Mouse (Mus musculus) kidney, embryonic 15.5 days (tissue): ENCODE measurements around the gene Tgm1. TPM values are rescaled to one million over a fixed set of nuclear protein-coding genes. Genes with fewer than 3 reads are reported as not detected.
A peak's percentile ranks its signal among the peaks of the same experiment; 100 is the strongest.

Source experiments
- ATAC-seq: fragments of 200-750 bp; cut with Nextera tagmentation; replicated peaks from 2 replicates; pipeline ENCODE4 v1.8.0; 2017; ENCODE audit warnings: moderate TSS enrichment; ENCODE audit not compliant: low FRiP score
- H3K27ac ChIP-seq: fragments of 300-500 bp; sonication (generic); 2 replicates; pipeline ENCODE4 v1.5.1; 2015; ENCODE audit warnings: mild to moderate bottlenecking, inconsistent platforms
- H3K27me3 ChIP-seq: fragments of 300-500 bp; sonication (generic); 2 replicates; pipeline ENCODE4 v1.6.1; 2015; ENCODE audit warnings: inconsistent platforms
- H3K36me3 ChIP-seq: fragments of 300-500 bp; sonication (generic); 2 replicates; pipeline ENCODE4 v1.6.1; 2015; ENCODE audit warnings: inconsistent platforms
- H3K4me1 ChIP-seq: fragments of 300-500 bp; sonication (generic); 2 replicates; pipeline ENCODE4 v1.6.1; 2015; ENCODE audit warnings: inconsistent platforms
- H3K4me2 ChIP-seq: fragments of 300-500 bp; sonication (generic); 2 replicates; pipeline ENCODE4 v1.6.1; 2015; ENCODE audit warnings: moderate library complexity, mild to moderate bottlenecking, inconsistent platforms
- H3K4me3 ChIP-seq: fragments of 300-500 bp; sonication (generic); replicated peaks from 2 replicates; pipeline ENCODE4 v1.5.1; 2015; ENCODE audit warnings: mild to moderate bottlenecking, inconsistent platforms
- H3K9ac ChIP-seq: fragments of 300-500 bp; sonication (generic); 2 replicates; pipeline ENCODE4 v1.6.1; 2015; ENCODE audit warnings: mild to moderate bottlenecking, inconsistent platforms
- H3K9me3 ChIP-seq: fragments of 300-500 bp; sonication (generic); replicated peaks from 2 replicates; pipeline ENCODE4 v1.6.1; 2016; ENCODE audit warnings: inconsistent platforms
- WGBS: fragments of 180-500 bp; shearing (Covaris S2); methylation state at CpG from one replicate; pipeline ENCODE4 v1.1.7; 2015; ENCODE audit warnings: mixed read lengths; 5-methylcytosine and 5-hydroxymethylcytosine counted together
- polyA plus RNA-seq: library from polyadenylated mRNA; unstranded; fragments of >200 nt; fragmentation: Nextera tagmentation; extraction: Ambion mirVana; gene quantifications from 2 replicates; pipeline ENCODE4 v1.2.1, GENCODE M21; 2015

Tgm1 gene
- polyA plus RNA-seq, 1 experiment from 2014 or later, result 2.1 TPM

- H3K9ac ChIP-seq, result peak within 1 kb of the TSS; percentile 61
- peaks cover 46% of the 10 kb centered on the region for H3K36me3 ChIP-seq
- peak within 1 kb of the TSS; percentile 62 for H3K4me3 ChIP-seq
- peak within 1 kb of the TSS; percentile 59 for H3K4me2 ChIP-seq
- H3K27me3 ChIP-seq, result no peaks in the 10 kb centered on the region
- ATAC-seq, result peak; percentile 95
- 0% methylated on average over 39 of the region's 39 CpGs for WGBS
- H3K27ac ChIP-seq, result peak within 1 kb of the TSS; percentile 69
- H3K9me3 ChIP-seq, result no peaks in the 10 kb centered on the region
- peaks cover 17% of the 10 kb centered on the region for H3K4me1 ChIP-seq
These were observed 53.7 kb downstream of the Tgm1 start, which contains the start of gene Mdp1 for GRCm38 (mm10) chr14:55659960-55660573. Mdp1 (minus strand) TSS chr14:55660508.

- no peak for ATAC-seq
- Histone ChIP-seq H3K36me3 (peaks cover 35% of the 10 kb centered on the region), H3K4me1 (peaks cover 17% of the 10 kb centered on the region), H3K4me3 (no peak overlapping the region), H3K9me3 (no peaks in the 10 kb centered on the region), H3K4me2 (no peak overlapping the region), H3K9ac (no peak overlapping the region), H3K27me3 (no peaks in the 10 kb centered on the region), H3K27ac (no peak overlapping the region)
- 91% methylated on average over 5 of the region's 5 CpGs for WGBS
These were observed 55.7 kb downstream of the Tgm1 start for GRCm38 (mm10) chr14:55658011-55658410.

- Histone ChIP-seq H3K9me3 (no peaks in the 10 kb centered on the region), H3K4me3 (no peak overlapping the region), H3K27ac (no peak overlapping the region), H3K4me2 (no peak overlapping the region), H3K4me1 (peaks cover 17% of the 10 kb centered on the region), H3K27me3 (no peaks in the 10 kb centered on the region), H3K36me3 (peaks cover 27% of the 10 kb centered on the region), H3K9ac (no peak overlapping the region)
- no peak for ATAC-seq
- WGBS, result 87% methylated on average over 3 of the region's 3 CpGs
These were observed 56.8 kb downstream of the Tgm1 start for GRCm38 (mm10) chr14:55656935-55657334.

- no peak overlapping the region for H3K27ac ChIP-seq
- no peak overlapping the region for H3K4me3 ChIP-seq
- no peak overlapping the region for H3K4me2 ChIP-seq
- H3K27me3 ChIP-seq, result no peaks in the 10 kb centered on the region
- H3K9me3 ChIP-seq, result no peaks in the 10 kb centered on the region
- ATAC-seq, result no peak
- no peak overlapping the region for H3K9ac ChIP-seq
- WGBS, result 90% methylated on average over 7 of the region's 7 CpGs
- H3K4me1 ChIP-seq, result no peaks in the 10 kb centered on the region
- H3K36me3 ChIP-seq, result peaks cover 6% of the 10 kb centered on the region
These were observed 62.2 kb downstream of the Tgm1 start for GRCm38 (mm10) chr14:55651528-55651927.

Other genes starting within 250 kb of the Tgm1 start
- 127 and 130 TPM in 2 replicates for gene Dhrs4, start 235.2 kb downstream of the Tgm1 start, polyA plus RNA-seq
- 2.4 and 2.9 TPM in 2 replicates for gene Carmil3, start 223.3 kb downstream of the Tgm1 start, polyA plus RNA-seq
- 0.24 and 0.26 TPM in 2 replicates for gene Cpne6, start 203.5 kb downstream of the Tgm1 start, polyA plus RNA-seq
- gene Nrl, start 188.9 kb downstream of the Tgm1 start, polyA plus RNA-seq, result not detected in 2 replicates
- gene Pck2, start 173.7 kb downstream of the Tgm1 start, polyA plus RNA-seq, result 50.5 and 55.4 TPM in 2 replicates
- 89.2 and 93.0 TPM in 2 replicates for gene Dcaf11, start 153.9 kb downstream of the Tgm1 start, polyA plus RNA-seq
- 1.6 TPM in 2 replicates for gene A730061H03Rik, start 153.5 kb downstream of the Tgm1 start, polyA plus RNA-seq
- gene Fitm1, start 138.3 kb downstream of the Tgm1 start, polyA plus RNA-seq, result 4.2 and 6.1 TPM in 2 replicates
- gene Psme1, start 135.8 kb downstream of the Tgm1 start, polyA plus RNA-seq, result 147 and 153 TPM in 2 replicates
- gene Emc9, start 128.6 kb downstream of the Tgm1 start, polyA plus RNA-seq, result 6.8 and 7.4 TPM in 2 replicates
- gene Psme2, start 122.8 kb downstream of the Tgm1 start, polyA plus RNA-seq, result 248 and 261 TPM in 2 replicates
- gene Rnf31, start 122.2 kb downstream of the Tgm1 start, polyA plus RNA-seq, result 18.6 and 21.7 TPM in 2 replicates
- gene Irf9, start 110.4 kb downstream of the Tgm1 start, polyA plus RNA-seq, result 12.8 and 14.6 TPM in 2 replicates
- gene Rec8, start 95.9 kb downstream of the Tgm1 start, polyA plus RNA-seq, result 20.3 and 22.4 TPM in 2 replicates
- gene Ipo4, start 78.0 kb downstream of the Tgm1 start, polyA plus RNA-seq, result 97.4 and 115 TPM in 2 replicates
- 1.4 and 2.3 TPM in 2 replicates for gene Gm49378, start 76.0 kb downstream of the Tgm1 start, polyA plus RNA-seq
- 113 and 123 TPM in 2 replicates for gene Tm9sf1, start 70.1 kb downstream of the Tgm1 start, polyA plus RNA-seq
- 0.92 and 1.0 TPM in 2 replicates for gene Tssk4, start 63.7 kb downstream of the Tgm1 start, polyA plus RNA-seq
- 53.6 and 55.8 TPM in 2 replicates for gene Mdp1, start 53.4 kb downstream of the Tgm1 start, polyA plus RNA-seq
- gene Gmpr2, start 42.0 kb downstream of the Tgm1 start, polyA plus RNA-seq, result 68.2 and 72.6 TPM in 2 replicates
- 545 and 565 TPM in 2 replicates for gene Nedd8, start 41.8 kb downstream of the Tgm1 start, polyA plus RNA-seq
- 43.6 and 46.9 TPM in 2 replicates for gene Tinf2, start 32.1 kb downstream of the Tgm1 start, polyA plus RNA-seq
- gene Rabggta, start 8.3 kb upstream of the Tgm1 start, polyA plus RNA-seq, result 37.6 and 41.8 TPM in 2 replicates
- 94.5 and 94.7 TPM in 2 replicates for gene Dhrs1, start 31.8 kb upstream of the Tgm1 start, polyA plus RNA-seq
- 38.6 and 43.4 TPM in 2 replicates for gene Nop9, start 31.8 kb upstream of the Tgm1 start, polyA plus RNA-seq
- 10.0 and 11.2 TPM in 2 replicates for gene Cideb, start 44.5 kb upstream of the Tgm1 start, polyA plus RNA-seq
- 0.25 and 0.35 TPM in 2 replicates for gene Ltb4r2, start 47.5 kb upstream of the Tgm1 start, polyA plus RNA-seq
- 0.69 and 0.73 TPM in 2 replicates for gene Ltb4r1, start 52.0 kb upstream of the Tgm1 start, polyA plus RNA-seq
- gene Adcy4, start 70.2 kb upstream of the Tgm1 start, polyA plus RNA-seq, result 13.9 and 15.8 TPM in 2 replicates
- gene Ripk3, start 74.9 kb upstream of the Tgm1 start, polyA plus RNA-seq, result 38.1 and 40.4 TPM in 2 replicates
- 32.2 and 39.9 TPM in 2 replicates for gene Nfatc4, start 109.2 kb upstream of the Tgm1 start, polyA plus RNA-seq
- 20.7 and 22.4 TPM in 2 replicates for gene Nynrin, start 140.1 kb upstream of the Tgm1 start, polyA plus RNA-seq
- gene Cbln3, start 170.5 kb upstream of the Tgm1 start, polyA plus RNA-seq, result 0.33 and 0.65 TPM in 2 replicates
- gene Khnyn, start 171.0 kb upstream of the Tgm1 start, polyA plus RNA-seq, result 18.0 and 19.5 TPM in 2 replicates
- 56.6 and 63.8 TPM in 2 replicates for gene Sdr39u1, start 186.4 kb upstream of the Tgm1 start, polyA plus RNA-seq
- gene Cma1, start 230.7 kb upstream of the Tgm1 start, polyA plus RNA-seq, result 2.1 and 2.6 TPM in 2 replicates
- gene Cma2, start 237.1 kb upstream of the Tgm1 start, polyA plus RNA-seq, result not detected in 2 replicates